Mouse (Mus musculus): ENCODE measurements around the gene Fzd4.

Gene Fzd4

GRCm38 (mm10) chr7:89425803-89426725 is 21.9 kb downstream of the Fzd4 start:
- no peak for DNase-seq (ENCODE audit: extremely low spot score, low spot score)

GRCm38 (mm10) chr7:89427101-89427500 is 22.9 kb downstream of the Fzd4 start:
- no peak for DNase-seq (ENCODE audit: extremely low spot score, low spot score)

- DNase-seq (ENCODE audit: extremely low spot score, low spot score): no peak
These were observed 24.6 kb downstream of the Fzd4 start for GRCm38 (mm10) chr7:89428804-89429203.

GRCm38 (mm10) chr7:89429326-89429725 is 25.2 kb downstream of the Fzd4 start:
- no peak for DNase-seq (ENCODE audit: extremely low spot score, low spot score)

- no peak for DNase-seq (ENCODE audit: extremely low spot score, low spot score)
These were observed 27.0 kb downstream of the Fzd4 start for GRCm38 (mm10) chr7:89431185-89431584.

- no peak for DNase-seq (ENCODE audit: extremely low spot score, low spot score)
These were observed 29.2 kb downstream of the Fzd4 start for GRCm38 (mm10) chr7:89433193-89433892.

GRCm38 (mm10) chr7:89433893-89434616 is 29.9 kb downstream of the Fzd4 start:
- DNase-seq (ENCODE audit: extremely low spot score, low spot score): no peak

- no peak for DNase-seq (ENCODE audit: extremely low spot score, low spot score)
These were observed 32.2 kb downstream of the Fzd4 start for GRCm38 (mm10) chr7:89436404-89436803.

- DNase-seq (ENCODE audit: extremely low spot score, low spot score): peak; percentile 20
These were observed 33.4 kb downstream of the Fzd4 start for GRCm38 (mm10) chr7:89437589-89437988.

GRCm38 (mm10) chr7:89441291-89441690 is 37.1 kb downstream of the Fzd4 start:
- no peak for DNase-seq (ENCODE audit: extremely low spot score, low spot score)

- no peak for DNase-seq (ENCODE audit: extremely low spot score, low spot score)
These were observed 38.1 kb downstream of the Fzd4 start for GRCm38 (mm10) chr7:89442242-89442641.

- DNase-seq (ENCODE audit: extremely low spot score, low spot score): no peak
These were observed 41.0 kb downstream of the Fzd4 start for GRCm38 (mm10) chr7:89445137-89445536.

GRCm38 (mm10) chr7:89450312-89450711 is 46.2 kb downstream of the Fzd4 start:
- no peak for DNase-seq (ENCODE audit: extremely low spot score, low spot score)

GRCm38 (mm10) chr7:89456380-89457076 is 52.4 kb downstream of the Fzd4 start:
- peak; percentile 51 for DNase-seq (ENCODE audit: extremely low spot score, low spot score)

GRCm38 (mm10) chr7:89459691-89460090 is 55.5 kb downstream of the Fzd4 start:
- DNase-seq (ENCODE audit: extremely low spot score, low spot score): no peak

GRCm38 (mm10) chr7:89460911-89461310 is 56.8 kb downstream of the Fzd4 start:
- no peak for DNase-seq (ENCODE audit: extremely low spot score, low spot score)

GRCm38 (mm10) chr7:89461351-89461750 is 57.2 kb downstream of the Fzd4 start:
- no peak for DNase-seq (ENCODE audit: extremely low spot score, low spot score)

Data from neural tube, embryonic 10.5 days (tissue).